ENCODE assay signal across 15 mouse cellular contexts in the genomic region with DNA sequence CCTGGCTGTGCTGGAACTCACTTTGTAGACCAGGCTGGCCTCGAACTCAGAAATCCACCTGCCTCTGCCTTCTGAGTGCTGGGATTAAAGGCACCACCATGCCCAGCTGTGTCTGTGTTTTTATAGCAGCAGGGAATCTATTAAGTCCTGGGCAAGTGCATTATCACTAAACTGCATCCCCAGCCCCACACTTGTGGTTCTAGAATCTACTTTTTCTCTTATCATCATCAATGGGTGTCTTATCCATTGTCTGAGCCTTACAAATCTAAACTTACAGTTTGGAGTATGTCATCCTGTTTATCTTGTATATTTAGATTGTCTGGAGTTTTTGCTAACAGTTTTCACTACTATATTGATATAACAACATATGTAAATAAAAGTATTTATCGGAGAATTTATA.
"Had no signal": no experiment of that assay in that cellular context is flagged by ENCODE, and none has a peak within 500 bp of the region (broad histone marks: within the 10 kb centered on the region; RNA-seq: fewer than 3 reads in every experiment).

No protein-coding gene starts in this region.

- H3K36me3 ChIP-seq: midbrain, embryonic 15.5 days; neural tube, embryonic 12.5 days had no signal

- H3K4me1 ChIP-seq: limb, embryonic 12.5 days; midbrain, embryonic 10.5 days; midbrain, embryonic 15.5 days; neural tube, embryonic 12.5 days had no signal

- ATAC-seq: midbrain, embryonic 15.5 days had no signal

- H3K27me3 ChIP-seq: limb, embryonic 12.5 days; midbrain, embryonic 15.5 days; neural tube, embryonic 12.5 days had no signal

- H3K27ac ChIP-seq: kidney, postnatal 0 days; limb, embryonic 12.5 days; midbrain, embryonic 10.5 days; midbrain, embryonic 15.5 days; neural tube, embryonic 12.5 days had no signal

- H3K9ac ChIP-seq: limb, embryonic 12.5 days; midbrain, embryonic 15.5 days; neural tube, embryonic 12.5 days had no signal

- DNase-seq: kidney, adult 11 months; kidney, adult 9 months; kidney, postnatal 36 days; layer of hippocampus, adult 9-11 months; layer of hippocampus, postnatal 36 days; retina, postnatal 1 day; right cerebral cortex, postnatal 4 days; spleen, adult 18-20 months; thymus, adult 18-20 months; thymus, postnatal 14 days had no signal

- H3K4me3 ChIP-seq: limb, embryonic 12.5 days; midbrain, embryonic 10.5 days; midbrain, embryonic 15.5 days; neural tube, embryonic 12.5 days had no signal

- H3K4me2 ChIP-seq: limb, embryonic 12.5 days; midbrain, embryonic 15.5 days; neural tube, embryonic 12.5 days had no signal

- H3K9me3 ChIP-seq: limb, embryonic 12.5 days; midbrain, embryonic 10.5 days; midbrain, embryonic 15.5 days; neural tube, embryonic 12.5 days had no signal
